Mouse (Mus musculus) forebrain, embryonic 15.5 days (tissue): ENCODE results near the gene Zfp827. TPM values are rescaled to one million over a fixed set of nuclear protein-coding genes. Genes with fewer than 3 reads are reported as not detected.

Source experiments
- ATAC-seq: fragments of 200-750 bp; cut with Nextera tagmentation; replicated peaks from 2 replicates; pipeline ENCODE4 v1.8.0; 2017; ENCODE audit warnings: mild to moderate bottlenecking, moderate TSS enrichment, moderate library complexity
- H3K27ac ChIP-seq: fragments of 300-500 bp; sonication (generic); replicated peaks from 2 replicates; pipeline ENCODE4 v1.5.1; 2015; ENCODE audit warnings: mild to moderate bottlenecking, inconsistent platforms
- H3K27me3 ChIP-seq: fragments of 300-500 bp; sonication (generic); 2 replicates; pipeline ENCODE4 v1.6.1; 2015; ENCODE audit warnings: inconsistent platforms
- H3K36me3 ChIP-seq: fragments of 300-500 bp; sonication (generic); 2 replicates; pipeline ENCODE4 v1.6.1; 2015; ENCODE audit warnings: mild to moderate bottlenecking, inconsistent platforms
- H3K4me1 ChIP-seq: fragments of 300-500 bp; sonication (generic); 2 replicates; pipeline ENCODE4 v1.6.1; 2015; ENCODE audit warnings: inconsistent platforms
- H3K4me2 ChIP-seq: fragments of 300-500 bp; sonication (generic); replicated peaks from 2 replicates; pipeline ENCODE4 v1.6.1; 2015; ENCODE audit warnings: mild to moderate bottlenecking, inconsistent platforms
- H3K4me3 ChIP-seq: fragments of 300-500 bp; sonication (generic); 2 replicates; pipeline ENCODE4 v1.5.1; 2015; ENCODE audit warnings: mild to moderate bottlenecking, inconsistent platforms
- H3K9ac ChIP-seq: fragments of 300-500 bp; sonication (generic); replicated peaks from 2 replicates; pipeline ENCODE4 v1.6.1; 2015; ENCODE audit warnings: mild to moderate bottlenecking, inconsistent platforms
- H3K9me3 ChIP-seq: fragments of 300-500 bp; sonication (generic); 2 replicates; pipeline ENCODE4 v1.6.1; 2016; ENCODE audit warnings: inconsistent platforms
- WGBS: fragments of 180-500 bp; shearing (Covaris S2); methylation state at CpG from one replicate; pipeline ENCODE4 v1.1.7; 2015; ENCODE audit warnings: mixed read lengths; 5-methylcytosine and 5-hydroxymethylcytosine counted together
- polyA plus RNA-seq: library from polyadenylated mRNA; unstranded; fragments of >200 nt; fragmentation: Nextera tagmentation; extraction: Ambion mirVana; gene quantifications from 2 replicates; pipeline ENCODE4 v1.2.1, GENCODE M21; 2015

The Zfp827 gene
- polyA plus RNA-seq, 1 experiment from 2014 or later, result 10.9 TPM

GRCm38 (mm10) chr8:79073311-79073710 lies 45.1 kb downstream of the Zfp827 start:
- H3K4me2 ChIP-seq, result no peak overlapping the region
- peaks cover 6% of the 10 kb centered on the region for H3K4me1 ChIP-seq
- no peaks in the 10 kb centered on the region for H3K27me3 ChIP-seq
- 89% methylated on average over 3 of the region's 3 CpGs for WGBS
- no peak overlapping the region for H3K27ac ChIP-seq
- peaks cover 11% of the 10 kb centered on the region for H3K36me3 ChIP-seq
- H3K4me3 ChIP-seq, result no peak overlapping the region
- ATAC-seq, result no peak
- H3K9ac ChIP-seq, result no peak overlapping the region
- no peaks in the 10 kb centered on the region for H3K9me3 ChIP-seq

GRCm38 (mm10) chr8:79074986-79075385 lies 46.7 kb downstream of the Zfp827 start:
- Histone ChIP-seq H3K4me1 (peaks cover 22% of the 10 kb centered on the region), H3K27me3 (no peaks in the 10 kb centered on the region), H3K9ac (no peak overlapping the region), H3K27ac (no peak overlapping the region), H3K9me3 (no peaks in the 10 kb centered on the region), H3K4me2 (no peak overlapping the region), H3K36me3 (peaks cover 11% of the 10 kb centered on the region), H3K4me3 (no peak overlapping the region)
- 78% methylated on average over 9 of the region's 9 CpGs for WGBS
- no peak for ATAC-seq

- no peak for ATAC-seq
- H3K36me3 ChIP-seq, result peaks cover 7% of the 10 kb centered on the region
- H3K27me3 ChIP-seq, result no peaks in the 10 kb centered on the region
- H3K4me1 ChIP-seq, result peaks cover 41% of the 10 kb centered on the region
- H3K4me3 ChIP-seq, result no peak overlapping the region
- H3K9ac ChIP-seq, result no peak overlapping the region
- no peak overlapping the region for H3K27ac ChIP-seq
- 88% methylated on average over 5 of the region's 5 CpGs for WGBS
- no peaks in the 10 kb centered on the region for H3K9me3 ChIP-seq
- H3K4me2 ChIP-seq, result no peak overlapping the region
These were observed 49.0 kb downstream of the Zfp827 start for GRCm38 (mm10) chr8:79077256-79077655.

- Histone ChIP-seq H3K36me3 (peaks cover 7% of the 10 kb centered on the region), H3K27me3 (no peaks in the 10 kb centered on the region), H3K4me2 (no peak overlapping the region), H3K9ac (peak overlapping the region; percentile 7; the same call in 1 of the 2 replicates), H3K9me3 (no peaks in the 10 kb centered on the region), H3K27ac (peak overlapping the region; percentile 66), H3K4me1 (peaks cover 55% of the 10 kb centered on the region), H3K4me3 (no peak overlapping the region)
- 0 out of 2 replicates have a peak, but pooled peaks have one; percentile 24 for ATAC-seq
- 18% methylated on average over 11 of the region's 11 CpGs for WGBS
These were observed 50.4 kb downstream of the Zfp827 start for GRCm38 (mm10) chr8:79078556-79079195.

DNA sequence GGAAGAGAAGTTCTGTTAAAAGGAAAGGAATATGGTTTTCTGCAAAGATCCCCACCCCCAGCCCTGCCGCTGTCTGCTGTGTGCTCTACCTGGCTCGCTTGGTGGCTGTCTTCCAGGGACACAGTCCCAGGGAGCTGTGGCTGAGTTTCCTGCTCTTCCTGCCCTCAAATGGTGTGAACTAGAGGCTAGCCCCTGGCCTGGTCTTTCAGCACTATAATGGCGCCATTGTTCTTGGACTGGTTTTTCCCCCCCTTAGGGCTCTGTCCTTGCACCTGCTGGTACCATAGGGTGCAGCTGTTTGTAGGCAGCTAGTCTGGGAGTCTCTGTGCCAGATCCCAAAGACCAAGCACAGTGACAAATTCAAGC lies 50.9 kb downstream of the Zfp827 start:
- 61% methylated on average over 3 of the region's 3 CpGs for WGBS
- H3K27me3 ChIP-seq, result no peaks in the 10 kb centered on the region
- H3K4me3 ChIP-seq, result no peak overlapping the region
- no peaks in the 10 kb centered on the region for H3K9me3 ChIP-seq
- peaks cover 55% of the 10 kb centered on the region for H3K4me1 ChIP-seq
- peak overlapping the region; percentile 66 for H3K27ac ChIP-seq
- H3K36me3 ChIP-seq, result peaks cover 7% of the 10 kb centered on the region
- 0 out of 2 replicates have a peak, but pooled peaks have one; percentile 11 for ATAC-seq
- H3K4me2 ChIP-seq, result no peak overlapping the region
- peak overlapping the region; percentile 7; the same call in 1 of the 2 replicates for H3K9ac ChIP-seq

DNA sequence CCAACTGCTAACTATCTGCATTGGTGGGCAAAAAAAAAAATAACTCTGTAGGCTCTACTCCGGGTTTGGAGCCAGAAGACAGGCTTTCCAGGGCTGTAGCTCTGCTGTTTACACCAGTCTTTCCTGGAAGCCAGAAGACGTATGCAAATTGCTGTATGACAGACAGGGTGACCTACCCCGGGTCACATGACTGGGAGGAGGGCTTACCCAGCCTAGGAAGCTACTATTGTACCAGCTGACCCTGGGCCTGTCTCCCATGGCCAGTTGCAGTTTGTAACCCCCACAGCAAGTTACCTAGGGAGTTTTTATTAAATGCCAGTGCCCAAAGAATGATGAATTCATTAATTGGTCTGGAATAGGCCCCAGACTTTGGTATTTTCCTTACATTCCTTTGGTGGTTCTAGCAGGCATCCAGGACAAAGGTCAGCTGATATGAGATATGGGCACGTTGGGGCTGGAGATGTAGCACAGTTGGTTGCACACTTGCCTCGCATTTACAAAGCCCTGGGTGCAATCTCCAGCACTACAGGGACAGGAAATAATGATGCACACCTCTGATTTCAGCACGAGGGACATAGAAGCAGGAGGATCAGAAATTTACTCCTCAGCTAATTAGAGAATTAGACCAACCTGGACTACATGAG lies 52.0 kb downstream of the Zfp827 start:
- H3K4me1 ChIP-seq, result peaks cover 52% of the 10 kb centered on the region
- H3K27ac ChIP-seq, result peak overlapping the region; percentile 59
- H3K9me3 ChIP-seq, result no peaks in the 10 kb centered on the region
- H3K4me3 ChIP-seq, result no peak overlapping the region
- no peak for ATAC-seq
- H3K4me2 ChIP-seq, result no peak overlapping the region
- H3K9ac ChIP-seq, result no peak overlapping the region
- no peaks in the 10 kb centered on the region for H3K27me3 ChIP-seq
- peaks cover 7% of the 10 kb centered on the region for H3K36me3 ChIP-seq
- WGBS, result 72% methylated on average over 6 of the region's 6 CpGs

GRCm38 (mm10) chr8:79081333-79081732 lies 53.1 kb downstream of the Zfp827 start:
- 64% methylated on average over 4 of the region's 4 CpGs for WGBS
- Histone ChIP-seq H3K4me1 (peaks cover 52% of the 10 kb centered on the region), H3K4me3 (no peak overlapping the region), H3K9me3 (no peaks in the 10 kb centered on the region), H3K4me2 (no peak overlapping the region), H3K27ac (peak overlapping the region; percentile 59; the same call in 1 of the 2 replicates), H3K27me3 (no peaks in the 10 kb centered on the region), H3K9ac (no peak overlapping the region), H3K36me3 (peaks cover 2% of the 10 kb centered on the region)
- ATAC-seq, result no peak

DNA sequence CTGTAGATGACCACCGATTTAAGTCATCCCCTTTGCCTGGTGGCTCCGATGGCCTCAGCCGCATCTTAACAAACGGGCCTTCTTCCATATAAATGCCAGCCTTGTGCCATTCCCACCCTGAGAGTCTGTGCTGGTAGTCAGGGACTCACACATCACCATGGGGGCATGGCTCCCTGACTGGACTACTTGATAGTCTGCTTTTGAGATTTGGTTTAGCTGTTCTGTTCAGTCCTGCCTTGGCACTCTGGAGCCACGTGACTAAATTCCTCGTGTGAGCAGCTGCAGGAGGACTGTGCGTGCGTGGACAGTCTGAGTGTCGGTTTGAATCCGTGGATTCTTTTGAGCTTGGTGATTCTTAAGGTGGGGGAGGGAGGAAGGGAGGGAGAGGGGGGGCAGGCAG lies 53.7 kb downstream of the Zfp827 start:
- ATAC-seq, result peak; percentile 21; the same call in 1 of the 2 replicates
- Histone ChIP-seq H3K27me3 (no peaks in the 10 kb centered on the region), H3K9me3 (no peaks in the 10 kb centered on the region), H3K27ac (no peak overlapping the region), H3K4me3 (no peak overlapping the region), H3K4me2 (no peak overlapping the region), H3K4me1 (peaks cover 52% of the 10 kb centered on the region), H3K36me3 (no peaks in the 10 kb centered on the region), H3K9ac (no peak overlapping the region)
- 72% methylated on average over 10 of the region's 10 CpGs for WGBS

DNA sequence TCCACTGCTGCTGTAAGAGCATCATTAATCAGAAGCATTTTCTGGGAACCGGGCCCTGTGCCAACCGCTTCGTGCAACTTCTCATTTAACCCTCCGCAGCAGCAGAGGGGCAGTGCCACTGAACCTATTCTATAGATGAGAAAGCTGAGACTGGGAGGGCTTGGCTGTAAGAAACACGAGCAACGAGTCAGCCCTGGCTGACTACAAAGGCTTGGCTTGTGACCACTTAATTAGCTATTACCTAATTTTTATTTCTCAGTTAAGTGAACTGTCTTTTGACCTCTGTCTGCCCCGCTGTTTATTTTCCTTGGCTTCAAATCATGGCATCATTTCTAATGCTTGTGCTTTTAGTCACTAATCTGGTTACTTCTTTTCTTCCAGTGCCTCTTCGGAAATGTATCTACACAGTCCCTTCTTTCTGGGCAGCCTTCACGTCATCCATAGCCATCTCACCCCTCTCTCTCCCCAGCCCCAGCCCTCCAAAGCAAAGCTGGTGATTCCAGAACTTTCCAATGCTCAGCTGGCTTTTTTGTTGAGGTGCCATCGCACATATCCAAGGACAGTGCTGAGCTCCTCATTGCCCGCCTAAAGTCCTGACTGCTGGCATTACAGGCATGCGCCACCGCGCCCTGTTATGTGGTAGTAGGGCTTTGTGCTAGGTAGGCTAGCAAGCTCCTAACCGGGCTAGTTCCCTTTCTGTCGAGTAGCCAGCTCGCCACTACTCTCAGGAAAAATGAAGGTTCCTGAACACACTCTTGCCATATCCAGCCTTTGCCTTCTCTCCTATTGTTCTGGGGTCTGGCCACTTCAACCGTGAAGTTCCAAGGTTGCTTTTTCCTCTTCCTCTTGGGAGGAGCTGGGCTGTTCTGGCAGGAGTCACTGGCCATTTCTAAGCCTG lies 55.5 kb downstream of the Zfp827 start:
- no peak for ATAC-seq
- no peak overlapping the region for H3K4me2 ChIP-seq
- 61% methylated on average over 18 of the region's 18 CpGs for WGBS

DNA sequence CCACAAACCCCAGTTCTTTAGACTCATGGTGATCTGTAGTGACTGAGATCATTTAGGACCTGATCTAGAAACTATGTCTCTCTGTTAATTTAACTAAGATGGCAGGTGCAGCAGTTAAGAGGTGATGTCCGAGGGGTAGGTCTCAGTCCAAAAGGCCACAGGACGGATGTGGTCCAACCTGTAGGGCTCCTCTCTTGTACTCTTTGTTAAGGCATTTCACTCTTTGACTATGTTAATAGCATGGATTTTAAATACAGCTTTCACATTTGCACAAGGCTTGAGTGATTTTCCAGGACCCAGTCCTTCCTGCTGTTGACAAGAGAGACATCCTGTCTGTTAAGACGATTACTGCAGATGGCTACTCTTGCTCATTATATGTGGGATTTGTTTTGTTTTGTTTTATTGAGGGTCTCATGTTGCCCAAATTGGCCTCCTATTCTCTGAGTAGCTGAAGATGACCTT lies 56.2 kb downstream of the Zfp827 start:
- H3K36me3 ChIP-seq, result no peaks in the 10 kb centered on the region
- no peak for ATAC-seq
- peaks cover 39% of the 10 kb centered on the region for H3K4me1 ChIP-seq
- no peaks in the 10 kb centered on the region for H3K27me3 ChIP-seq
- H3K27ac ChIP-seq, result no peak overlapping the region
- no peaks in the 10 kb centered on the region for H3K9me3 ChIP-seq
- no peak overlapping the region for H3K4me2 ChIP-seq
- no peak overlapping the region for H3K4me3 ChIP-seq
- H3K9ac ChIP-seq, result no peak overlapping the region
- 87% methylated on average over 3 of the region's 3 CpGs for WGBS

More for the DNA sequence above, 55.5 kb downstream of the Zfp827 start:
- H3K4me3 ChIP-seq, result no peak overlapping the region
- no peak overlapping the region for H3K27ac ChIP-seq
- no peaks in the 10 kb centered on the region for H3K27me3 ChIP-seq
- no peak overlapping the region for H3K9ac ChIP-seq
- peaks cover 45% of the 10 kb centered on the region for H3K4me1 ChIP-seq
- no peaks in the 10 kb centered on the region for H3K36me3 ChIP-seq
- no peaks in the 10 kb centered on the region for H3K9me3 ChIP-seq

GRCm38 (mm10) chr8:79094422-79094821 lies 66.2 kb downstream of the Zfp827 start:
- Histone ChIP-seq H3K27ac (no peak overlapping the region), H3K9me3 (no peaks in the 10 kb centered on the region), H3K9ac (no peak overlapping the region), H3K4me2 (no peak overlapping the region), H3K4me1 (peaks cover 6% of the 10 kb centered on the region; the same call in 1 of the 2 replicates), H3K27me3 (no peaks in the 10 kb centered on the region), H3K4me3 (no peak overlapping the region), H3K36me3 (peaks cover 6% of the 10 kb centered on the region)
- WGBS, result 98% methylated on average over 4 of the region's 4 CpGs
- ATAC-seq, result no peak

DNA sequence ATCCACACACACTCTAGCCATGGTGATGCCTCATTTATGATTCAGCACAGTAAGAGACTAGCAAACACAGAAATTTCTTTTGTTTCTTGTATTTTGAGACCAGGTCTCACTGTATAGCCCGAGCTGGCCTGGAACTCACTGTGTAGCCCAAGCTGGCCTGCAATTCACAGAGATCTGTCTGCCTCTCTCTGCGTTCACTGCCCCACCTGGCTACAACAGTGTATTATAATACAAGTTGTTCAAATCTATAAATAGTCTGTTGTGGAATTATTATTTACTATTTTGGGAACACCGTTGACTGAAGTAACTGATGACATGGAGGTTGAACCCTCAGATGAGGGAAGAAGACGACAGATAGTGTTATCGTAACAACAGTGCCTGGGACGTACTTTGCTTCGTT lies 66.9 kb downstream of the Zfp827 start:
- Histone ChIP-seq H3K27ac (no peak overlapping the region), H3K4me2 (no peak overlapping the region), H3K4me1 (peaks cover 6% of the 10 kb centered on the region; the same call in 1 of the 2 replicates), H3K36me3 (peaks cover 6% of the 10 kb centered on the region), H3K4me3 (no peak overlapping the region), H3K9ac (no peak overlapping the region), H3K9me3 (no peaks in the 10 kb centered on the region), H3K27me3 (no peaks in the 10 kb centered on the region)
- WGBS, result 91% methylated on average over 7 of the region's 7 CpGs
- ATAC-seq, result no peak
